Mouse (Mus musculus): ENCODE results near the gene Gm43720.

GRCm38 (mm10) chr5:138258993-138259392 lies 20.8 kb downstream of the Gm43720 start:
- TF ChIP-seq POLR2A (IDR thresholded peaks at IDR 0.05; ENCODE audit: insufficient read depth, low read depth, low read length) (no peak), CTCF (IDR thresholded peaks at IDR 0.05) (no peak)
